Mouse (Mus musculus) thymus, adult 2 months (tissue): ENCODE measurements around the gene Rnf220. TPM values are rescaled to one million over a fixed set of nuclear protein-coding genes. Genes with fewer than 3 reads are reported as not detected.

Experiments used
- DNase-seq: peaks from one replicate; pipeline ENCODE4 v3.0.0; 2021
- H3K27ac ChIP-seq: fragments of 200-500 bp; 2 replicates; pipeline ENCODE4 v1.5.1; 2012; ENCODE audit warnings: low read length, control low read depth; ENCODE audit not compliant: control insufficient read depth, insufficient read depth
- H3K27me3 ChIP-seq: fragments of 200-500 bp; 2 replicates; pipeline ENCODE4 v1.6.1; 2012; ENCODE audit warnings: mild to moderate bottlenecking, low read length, moderate library complexity, mixed read lengths; ENCODE audit not compliant: control insufficient read depth, insufficient read depth
- H3K36me3 ChIP-seq: fragments of 200-500 bp; 2 replicates; pipeline ENCODE4 v1.6.1; 2012; ENCODE audit warnings: mild to moderate bottlenecking, low read length, moderate library complexity; ENCODE audit not compliant: control insufficient read depth, insufficient read depth
- H3K4me1 ChIP-seq: fragments of 200-500 bp; replicated peaks from 2 replicates; pipeline ENCODE4 v1.6.1; 2012; ENCODE audit warnings: low read length; ENCODE audit not compliant: control insufficient read depth, insufficient read depth
- H3K4me3 ChIP-seq: fragments of 200-500 bp; 2 replicates; pipeline ENCODE4 v1.5.1; 2012; ENCODE audit warnings: mild to moderate bottlenecking, low read length, control low read depth, moderate library complexity; ENCODE audit not compliant: control insufficient read depth, insufficient read depth
- CTCF ChIP-seq: fragments of 200-500 bp; IDR thresholded peaks from 2 replicates; pipeline ENCODE4 v1.5.1; 2012; ENCODE audit warnings: mild to moderate bottlenecking, control low read depth, low read length, moderate library complexity, borderline replicate concordance; ENCODE audit not compliant: control insufficient read depth, poor library complexity, insufficient read depth; ENCODE audit errors: extremely low read depth
- POLR2A ChIP-seq: fragments of 200-500 bp; IDR thresholded peaks from 2 replicates; pipeline ENCODE4 v1.6.1; 2012; ENCODE audit warnings: mild to moderate bottlenecking, low read length, control low read depth, moderate library complexity; ENCODE audit not compliant: control insufficient read depth, poor library complexity, insufficient read depth; ENCODE audit errors: extremely low read depth
- WGBS: fragments of 180-500 bp; shearing (Covaris S2); methylation state at CpG from one replicate; pipeline ENCODE4 v1.1.7; 2018; 5-methylcytosine and 5-hydroxymethylcytosine counted together
- polyA plus RNA-seq: library from polyadenylated mRNA; depleted of rRNA; stranded (reverse); fragments of >200 nt; gene quantifications from 2 replicates; pipeline ENCODE4 v1.2.3, GENCODE M21; 2012

Rnf220 gene
- polyA plus RNA-seq, 1 experiment, result 178 TPM

- no peak overlapping the region for H3K4me3 ChIP-seq
- H3K27ac ChIP-seq, result no peak overlapping the region
- H3K36me3 ChIP-seq, result no peaks in the 10 kb centered on the region
- TF ChIP-seq POLR2A (no peak), CTCF (no peak)
- H3K4me1 ChIP-seq, result no peaks in the 10 kb centered on the region
- no peaks in the 10 kb centered on the region for H3K27me3 ChIP-seq
- DNase-seq, result no peak
Measured at GRCm38 (mm10) chr4:117339796-117340195, 157.1 kb downstream of the Rnf220 start.

GRCm38 (mm10) chr4:117330836-117331475, 165.9 kb downstream of the Rnf220 start:
- H3K4me3 ChIP-seq, result no peak overlapping the region
- 88% methylated on average over 11 of the region's 11 CpGs for WGBS
- no peak for TF ChIP-seq POLR2A
- TF ChIP-seq CTCF, result no peak
- no peaks in the 10 kb centered on the region for H3K27me3 ChIP-seq
- no peak for DNase-seq
- H3K4me1 ChIP-seq, result no peaks in the 10 kb centered on the region
- H3K27ac ChIP-seq, result no peak overlapping the region
- no peaks in the 10 kb centered on the region for H3K36me3 ChIP-seq

GRCm38 (mm10) chr4:117330132-117330531, 166.7 kb downstream of the Rnf220 start:
- Histone ChIP-seq H3K36me3 (no peaks in the 10 kb centered on the region), H3K4me1 (no peaks in the 10 kb centered on the region), H3K27ac (no peak overlapping the region), H3K27me3 (no peaks in the 10 kb centered on the region), H3K4me3 (no peak overlapping the region)
- WGBS, result 92% methylated on average over 3 of the region's 3 CpGs
- TF ChIP-seq POLR2A, result no peak
- TF ChIP-seq CTCF, result no peak
- DNase-seq, result no peak

- Histone ChIP-seq H3K27me3 (no peaks in the 10 kb centered on the region), H3K4me1 (no peaks in the 10 kb centered on the region), H3K36me3 (no peaks in the 10 kb centered on the region), H3K4me3 (no peak overlapping the region), H3K27ac (no peak overlapping the region)
- DNase-seq, result no peak
- TF ChIP-seq CTCF (no peak), POLR2A (no peak)
- WGBS, result 89% methylated on average over 3 of the region's 3 CpGs
Measured at GRCm38 (mm10) chr4:117326915-117327314, 169.9 kb downstream of the Rnf220 start.

- H3K36me3 ChIP-seq, result no peaks in the 10 kb centered on the region
- H3K4me3 ChIP-seq, result no peak overlapping the region
- no peak overlapping the region for H3K27ac ChIP-seq
- H3K4me1 ChIP-seq, result no peaks in the 10 kb centered on the region
- no peak for DNase-seq
- no peak for TF ChIP-seq POLR2A
- no peak for TF ChIP-seq CTCF
- H3K27me3 ChIP-seq, result no peaks in the 10 kb centered on the region
- WGBS, result 98% methylated on average over 2 of the region's 2 CpGs
Measured at GRCm38 (mm10) chr4:117325076-117325475, 171.8 kb downstream of the Rnf220 start.

- DNase-seq, result peak; percentile 75
- TF ChIP-seq POLR2A (no peak), CTCF (peak; percentile 93)
- Histone ChIP-seq H3K36me3 (no peaks in the 10 kb centered on the region), H3K4me1 (no peaks in the 10 kb centered on the region), H3K27me3 (no peaks in the 10 kb centered on the region), H3K4me3 (no peak overlapping the region), H3K27ac (no peak overlapping the region)
- WGBS, result 75% methylated on average over 14 of the region's 14 CpGs
Measured at GRCm38 (mm10) chr4:117323515-117324344, 173.1 kb downstream of the Rnf220 start.
